Mouse (Mus musculus) myocyte (in vitro differentiated cells): ENCODE measurements around the gene Lrrc2. TPM values are rescaled to one million over a fixed set of nuclear protein-coding genes. Genes with fewer than 3 reads are reported as not detected.

Experiments used
- H3K27me3 ChIP-seq: one replicate; pipeline ENCODE4 v1.6.1; 2011; ENCODE audit not compliant: control insufficient read depth, insufficient read depth, insufficient read length
- H3K36me3 ChIP-seq: one replicate; pipeline ENCODE4 v1.6.1; 2011; ENCODE audit not compliant: control insufficient read depth, insufficient read depth
- H3K4me2 ChIP-seq: one replicate; pipeline ENCODE4 v1.6.1; 2011; ENCODE audit warnings: low read depth, control low read depth
- H3K4me3 ChIP-seq: one replicate; pipeline ENCODE4 v1.5.1; 2011; ENCODE audit warnings: mild to moderate bottlenecking, control low read depth, moderate library complexity
- H3K79me2 ChIP-seq: one replicate; pipeline ENCODE4 v1.6.1; 2011; ENCODE audit not compliant: control insufficient read depth, insufficient read depth
- H3ac ChIP-seq: one replicate; pipeline ENCODE4 v1.6.1; 2011; ENCODE audit not compliant: control insufficient read depth, insufficient read length
- CEBPB ChIP-seq: IDR thresholded peaks from 2 replicates; pipeline ENCODE4 v1.6.1; 2011; ENCODE audit warnings: mild to moderate bottlenecking, moderate library complexity; ENCODE audit not compliant: poor library complexity, insufficient read depth, severe bottlenecking
- E2F4 ChIP-seq: IDR thresholded peaks from one replicate; pipeline ENCODE4 v1.6.1; 2011; ENCODE audit warnings: mild to moderate bottlenecking, control low read depth, moderate library complexity; ENCODE audit not compliant: insufficient read depth
- MAX ChIP-seq: IDR thresholded peaks from one replicate; pipeline ENCODE4 v1.6.1; 2011; ENCODE audit warnings: low read depth, mild to moderate bottlenecking, control low read depth
- MYOD1 ChIP-seq, 3 experiments: IDR thresholded peaks; one replicate each; pipeline ENCODE4 v1.6.1; 2011; ENCODE audit warnings: control low read depth in 2 of 3, low read depth in 2 of 3, mild to moderate bottlenecking in 2 of 3, moderate library complexity in 1 of 3; ENCODE audit not compliant: insufficient read length in 2 of 3, control insufficient read depth in 1 of 3
- MYOG ChIP-seq, 3 experiments: IDR thresholded peaks; one replicate each; pipeline ENCODE4 v1.6.1; 2011; ENCODE audit warnings: control low read depth in 2 of 3, low read depth in 2 of 3, mild to moderate bottlenecking in 2 of 3; ENCODE audit not compliant: insufficient read length in 2 of 3, control insufficient read depth in 1 of 3, insufficient read depth in 1 of 3
- POLR2A ChIP-seq: IDR thresholded peaks from one replicate; pipeline ENCODE4 v1.6.1; 2011; ENCODE audit warnings: low read depth, mild to moderate bottlenecking, control low read depth, moderate library complexity; ENCODE audit not compliant: insufficient read length
- POLR2AphosphoS2 ChIP-seq: IDR thresholded peaks from one replicate; pipeline ENCODE4 v1.6.1; 2011; ENCODE audit warnings: low read depth, control low read depth; ENCODE audit not compliant: insufficient read length
- REST ChIP-seq: IDR thresholded peaks from one replicate; pipeline ENCODE4 v1.6.1; 2011; ENCODE audit warnings: mild to moderate bottlenecking, control low read depth, moderate library complexity; ENCODE audit not compliant: insufficient read depth, insufficient read length
- SRF ChIP-seq: IDR thresholded peaks from one replicate; pipeline ENCODE4 v1.6.1; 2011; ENCODE audit warnings: low read depth; ENCODE audit not compliant: control insufficient read depth, insufficient read length
- TCF12 ChIP-seq: IDR thresholded peaks from one replicate; pipeline ENCODE4 v1.6.1; 2011; ENCODE audit warnings: mild to moderate bottlenecking, control low read depth; ENCODE audit not compliant: poor library complexity, insufficient read depth, severe bottlenecking
- TCF3 ChIP-seq: IDR thresholded peaks from one replicate; pipeline ENCODE4 v1.6.1; 2011; ENCODE audit warnings: low read depth, control low read depth; ENCODE audit not compliant: insufficient read length
- USF1 ChIP-seq: IDR thresholded peaks from one replicate; pipeline ENCODE4 v1.6.1; 2011; ENCODE audit warnings: low read depth, mild to moderate bottlenecking, control low read depth, moderate library complexity
- polyA plus RNA-seq: library from polyadenylated mRNA; unstranded; fragments of >200 nt; fragmentation: generic; extraction: Trizol; gene quantifications from one replicate; pipeline ENCODE4 v1.2.1, GENCODE M21; 2012; ENCODE audit warnings: missing spikeins

The Lrrc2 gene
- polyA plus RNA-seq, 1 experiment, result 0.49 TPM

DNA sequence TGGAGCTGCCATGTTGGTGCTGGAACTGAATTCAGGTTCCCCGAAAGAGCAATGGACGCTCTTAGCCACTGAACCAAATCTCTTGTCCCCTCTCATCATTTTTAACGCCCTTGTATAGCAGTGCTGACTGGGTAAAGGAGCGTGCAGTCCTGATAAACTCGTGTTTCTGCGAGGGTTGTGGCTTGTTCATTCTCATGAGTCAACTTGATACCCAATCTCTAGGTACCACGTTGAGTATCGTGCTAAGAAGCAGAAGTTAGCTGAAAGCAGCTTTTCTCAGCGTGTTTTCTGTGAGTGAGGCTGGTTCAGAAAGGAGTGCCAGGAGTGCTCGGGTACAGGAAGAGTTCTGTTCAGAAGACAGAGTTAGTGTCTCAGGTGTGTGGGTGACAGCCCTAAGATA is 75.4 kb downstream of the Lrrc2 start:
- Histone ChIP-seq H3ac (no peak overlapping the region), H3K4me3 (no peak overlapping the region), H3K79me2 (no peaks in the 10 kb centered on the region), H3K36me3 (no peaks in the 10 kb centered on the region), H3K4me2 (no peak overlapping the region), H3K27me3 (peaks cover 29% of the 10 kb centered on the region)
- no peak for TF ChIP-seq MYOD1 (IDR thresholded peaks at IDR 0.05; ENCODE audit: control insufficient read depth in 1 of 3, insufficient read length in 2 of 3, low read depth in 2 of 3)
- no peak for TF ChIP-seq E2F4
- TF ChIP-seq SRF, result no peak
- TF ChIP-seq REST, result no peak
- no peak for TF ChIP-seq MYOG (IDR thresholded peaks at IDR 0.05; ENCODE audit: control insufficient read depth in 1 of 3, insufficient read depth in 1 of 3, insufficient read length in 2 of 3, low read depth in 2 of 3)
- no peak for TF ChIP-seq USF1
- TF ChIP-seq POLR2A, result no peak
- no peak for TF ChIP-seq TCF3
- TF ChIP-seq MAX, result no peak
- TF ChIP-seq POLR2AphosphoS2, result no peak
- no peak for TF ChIP-seq CEBPB
- no peak for TF ChIP-seq TCF12

Other genes with a start within 250 kb of the Lrrc2 start
- 0.22 TPM for gene Myl3, start 209.7 kb upstream of the Lrrc2 start, polyA plus RNA-seq
- 0.20 TPM for gene Pth1r, start 204.4 kb upstream of the Lrrc2 start, polyA plus RNA-seq
- not detected for gene Prss42, start 153.4 kb upstream of the Lrrc2 start, polyA plus RNA-seq
- gene Prss44, start 137.6 kb upstream of the Lrrc2 start, polyA plus RNA-seq, result not detected
- not detected for gene Prss43, start 124.9 kb upstream of the Lrrc2 start, polyA plus RNA-seq
- gene Prss45, start 117.0 kb upstream of the Lrrc2 start, polyA plus RNA-seq, result not detected
- gene Prss46, start 107.0 kb upstream of the Lrrc2 start, polyA plus RNA-seq, result 0.11 TPM
- 0.02 TPM for gene Prss50, start 93.6 kb upstream of the Lrrc2 start, polyA plus RNA-seq
- 2.5 TPM for gene Als2cl, start 71.7 kb upstream of the Lrrc2 start, polyA plus RNA-seq
- gene Tmie, start 71.4 kb upstream of the Lrrc2 start, polyA plus RNA-seq, result 0.02 TPM
- gene Fam240a, start 34.7 kb upstream of the Lrrc2 start, polyA plus RNA-seq, result not detected
- gene Tdgf1, start 5.4 kb upstream of the Lrrc2 start, polyA plus RNA-seq, result not detected
- gene Rtp3, start 39.0 kb downstream of the Lrrc2 start, polyA plus RNA-seq, result not detected
- gene Ltf, start 67.7 kb downstream of the Lrrc2 start, polyA plus RNA-seq, result not detected
- 0.12 TPM for gene Ccrl2, start 106.0 kb downstream of the Lrrc2 start, polyA plus RNA-seq
- gene Lrrfip2, start 166.0 kb downstream of the Lrrc2 start, polyA plus RNA-seq, result 27.8 TPM